Mouse (Mus musculus) thymus, postnatal 4 days (tissue): ENCODE results near the gene Mttp.

Source experiments
- DNase-seq: peaks from one replicate; pipeline ENCODE4 v3.0.0; 2021

Gene Mttp

DNA sequence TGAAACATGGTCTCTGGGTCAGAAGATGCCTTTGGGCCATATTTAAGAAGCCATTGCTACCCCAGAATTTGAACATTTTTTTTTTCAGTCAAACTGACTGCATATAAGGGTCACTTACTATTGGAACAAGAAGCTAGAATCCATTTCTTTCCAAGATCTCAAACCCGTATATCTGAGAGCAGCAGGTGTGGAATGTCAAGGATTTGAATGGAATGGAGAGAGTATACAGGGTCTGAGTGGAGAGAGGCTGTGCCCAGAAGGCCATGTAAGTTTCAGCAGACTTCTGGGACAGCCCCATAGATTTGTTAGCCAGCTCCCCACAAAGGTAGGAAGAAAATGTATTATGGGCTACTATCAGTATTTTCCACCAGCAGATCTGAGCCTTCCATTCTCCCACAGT lies 66.1 kb downstream of the Mttp start:
- DNase-seq: no peak

DNA sequence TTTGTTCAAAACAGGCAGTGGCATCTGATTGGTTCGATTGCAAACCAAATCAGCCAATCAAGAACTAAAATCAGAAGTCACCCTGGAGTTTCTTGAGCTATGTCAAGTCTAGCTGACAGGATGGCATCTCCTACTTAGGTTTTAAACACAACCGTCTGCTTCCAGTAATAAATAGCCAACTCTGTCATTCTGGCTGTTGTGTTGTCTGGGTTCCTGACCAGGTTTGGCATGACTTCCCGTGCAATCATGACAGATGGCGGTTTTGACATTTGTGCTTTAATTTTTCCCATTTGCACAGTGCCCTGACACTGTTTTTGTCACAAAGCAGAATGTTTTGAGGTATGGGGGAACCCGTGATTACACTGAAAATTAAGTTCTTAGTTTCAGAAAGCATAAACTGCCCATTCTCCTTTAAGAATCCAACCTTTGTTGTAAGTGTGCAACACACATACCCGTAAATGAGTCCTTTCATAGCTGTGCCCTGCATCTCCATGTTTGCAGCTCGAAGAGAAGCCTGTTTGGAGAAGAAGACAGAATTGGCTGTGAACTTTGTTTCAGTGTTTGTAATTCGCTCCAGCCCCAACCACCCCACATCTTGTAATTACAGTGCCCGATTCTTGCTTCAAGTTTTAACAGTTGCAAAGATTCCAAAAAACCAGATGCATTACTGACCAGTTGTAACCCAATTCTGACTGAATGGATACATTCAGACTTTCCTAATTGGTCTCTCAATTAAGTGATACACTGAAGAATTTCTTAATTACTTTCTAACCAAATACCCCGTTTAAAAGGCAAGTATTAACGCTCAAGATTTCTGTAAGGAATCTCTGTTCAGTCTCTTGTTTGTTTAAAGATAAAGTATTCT lies 67.1 kb downstream of the Mttp start:
- no peak for DNase-seq

DNA sequence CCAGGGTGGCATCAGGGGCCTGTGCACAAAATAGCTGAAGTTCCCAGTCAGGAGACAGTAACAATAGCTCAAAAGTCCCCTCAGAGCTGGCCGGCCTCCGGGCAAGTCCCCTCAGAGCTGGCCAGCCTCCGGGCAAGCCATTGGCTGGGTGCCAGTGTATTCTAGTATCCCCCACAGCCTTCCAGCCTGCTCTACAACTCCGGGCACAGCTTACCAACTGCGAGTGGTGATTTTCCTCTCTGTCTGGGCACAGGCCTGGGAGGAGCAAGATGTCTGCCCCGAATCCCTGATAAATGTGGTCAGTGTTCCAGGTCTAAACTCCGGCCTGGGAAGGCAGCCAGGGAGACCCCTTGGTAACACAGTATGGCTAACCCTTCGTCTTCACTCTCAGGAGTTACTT lies 69.6 kb downstream of the Mttp start:
- no peak for DNase-seq

DNA sequence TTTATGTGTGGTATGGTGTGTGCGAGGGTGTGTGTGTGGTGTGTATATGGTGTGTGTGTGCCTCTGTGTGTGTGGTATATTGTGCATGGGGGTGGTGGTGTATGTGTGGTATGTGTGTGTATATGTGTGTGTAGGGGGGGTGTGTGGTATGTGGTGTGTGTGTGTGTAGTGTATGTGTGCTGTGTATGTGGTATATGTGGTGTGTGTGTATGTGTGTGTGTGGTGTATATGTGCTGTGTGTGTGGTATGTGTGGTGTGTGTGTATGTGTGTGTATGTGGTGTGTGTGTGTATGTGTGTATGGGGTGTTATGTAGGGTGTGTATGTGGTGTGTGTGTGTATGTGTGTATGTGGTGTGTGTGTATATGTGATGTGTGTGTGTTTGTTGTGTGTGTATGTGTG lies 70.6 kb downstream of the Mttp start:
- DNase-seq: no peak

DNA sequence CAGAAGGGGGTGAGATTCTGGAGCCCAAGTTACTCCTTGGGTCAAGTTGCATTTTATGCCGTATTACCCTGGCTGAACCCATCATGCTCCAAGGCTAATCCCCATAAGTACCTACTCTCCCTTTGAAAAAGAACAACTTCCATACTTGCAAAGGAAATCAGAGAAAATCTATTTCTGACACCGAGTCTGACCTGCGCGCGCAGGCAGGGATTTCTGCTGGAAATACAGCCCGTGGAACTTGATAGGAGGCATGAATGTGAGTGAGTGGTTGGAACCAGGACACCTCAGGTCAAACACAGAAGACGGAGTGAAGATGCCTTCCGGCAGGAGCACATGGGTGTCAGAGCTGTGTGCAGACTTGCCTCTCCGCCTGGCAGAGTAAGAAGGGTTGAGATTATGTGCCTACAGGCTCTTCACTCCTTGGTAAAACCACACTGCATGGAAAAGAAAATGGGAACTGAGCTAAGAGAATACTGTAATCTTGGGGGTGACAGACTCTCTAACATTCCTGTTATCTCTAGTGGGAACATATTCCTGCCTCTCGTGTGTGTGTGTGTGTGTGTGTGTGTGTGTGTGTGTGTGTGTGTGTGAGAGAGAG lies 73.2 kb downstream of the Mttp start:
- no peak for DNase-seq

DNA sequence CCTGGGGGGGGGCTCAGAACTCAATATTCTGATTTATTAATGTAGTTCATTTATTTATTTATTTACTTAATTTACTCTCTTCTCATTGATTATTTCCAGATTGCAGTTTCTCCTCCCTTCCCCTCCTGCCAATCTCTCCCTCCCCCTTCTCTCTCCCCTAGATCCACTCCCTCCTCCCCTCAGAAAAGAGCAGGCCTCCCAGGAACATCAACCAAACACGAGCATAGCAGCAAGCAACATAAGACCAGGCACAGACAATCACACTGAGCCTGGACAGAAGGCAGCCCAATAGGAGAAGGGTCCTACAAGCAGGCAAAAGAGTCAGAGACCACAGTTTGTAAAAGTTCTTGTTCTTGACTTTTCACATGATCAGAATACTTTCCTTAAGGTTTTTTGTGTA lies 73.8 kb downstream of the Mttp start:
- no peak for DNase-seq

DNA sequence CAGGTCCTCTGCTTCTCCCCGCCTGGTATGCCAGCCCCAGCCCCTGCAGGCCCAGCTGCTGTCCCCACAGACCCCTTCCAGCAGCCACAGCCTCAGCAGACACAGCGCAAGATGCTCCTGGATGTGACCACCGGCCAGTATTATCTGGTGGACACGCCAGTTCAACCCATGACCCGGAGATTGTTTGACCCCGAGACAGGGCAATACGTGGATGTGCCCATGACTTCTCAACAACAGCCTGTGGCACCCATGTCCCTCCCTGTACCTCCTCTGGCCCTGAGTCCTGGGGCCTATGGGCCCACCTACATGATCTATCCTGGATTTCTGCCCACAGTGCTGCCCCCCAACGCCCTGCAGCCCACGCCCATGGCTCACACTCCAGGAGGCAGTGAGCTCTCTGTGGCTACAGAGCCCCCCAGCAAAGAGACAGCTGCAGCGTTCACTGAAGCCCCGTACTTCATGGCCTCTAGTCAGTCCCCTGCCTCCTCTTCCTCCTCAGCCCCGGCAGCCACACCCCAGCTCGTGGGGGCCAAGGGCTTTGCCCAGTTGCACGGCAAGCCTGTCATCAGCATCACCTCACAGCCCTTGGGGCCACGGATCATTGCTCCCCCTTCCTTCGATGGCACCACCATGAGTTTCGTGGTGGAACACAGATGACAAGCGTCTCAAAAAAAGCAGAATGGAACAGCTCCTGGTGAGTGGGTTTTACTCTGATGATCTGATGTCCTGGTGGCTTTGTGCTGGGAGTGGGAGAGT lies 74.8 kb downstream of the Mttp start:
- no peak for DNase-seq

DNA sequence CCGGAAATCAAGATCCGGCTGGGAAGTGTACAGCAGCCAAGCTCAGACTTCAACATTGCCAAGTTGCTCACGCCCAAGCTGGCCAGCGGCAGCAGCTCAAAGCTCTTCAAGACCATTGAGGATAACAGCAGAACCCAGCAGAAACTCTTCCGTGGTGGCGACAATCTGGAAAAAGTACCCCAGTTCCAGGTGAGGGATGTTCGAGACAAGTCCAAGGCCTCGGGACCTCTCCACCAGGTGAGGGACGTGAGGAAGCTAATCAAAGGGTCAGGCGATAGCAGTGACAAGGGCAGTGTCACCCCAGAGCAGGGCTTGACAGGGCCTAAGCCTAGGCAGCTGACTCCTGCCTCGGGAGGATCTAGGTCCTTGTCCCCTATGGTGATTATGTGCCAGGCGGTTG lies 76.7 kb downstream of the Mttp start:
- DNase-seq: no peak

DNA sequence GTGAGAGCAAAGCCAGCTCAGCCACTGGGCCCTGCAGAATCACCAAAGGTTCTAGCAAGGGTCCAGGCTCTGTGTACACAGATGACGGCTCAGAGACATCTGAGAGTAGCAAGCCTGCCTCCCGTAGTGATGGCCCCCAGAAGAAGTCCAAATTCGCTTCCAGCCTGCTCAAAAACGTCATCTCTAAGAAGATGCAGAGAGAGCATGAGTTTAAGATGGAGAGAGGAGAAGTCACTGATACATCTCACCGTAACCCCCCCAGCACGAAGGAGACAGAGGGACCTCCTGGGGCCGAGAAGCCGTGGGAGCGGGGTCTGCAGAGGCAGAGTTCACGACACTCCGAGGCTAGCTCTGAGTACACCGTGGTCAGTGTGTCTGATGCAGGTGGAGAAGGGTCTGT lies 77.5 kb downstream of the Mttp start, which contains the start of gene Gm5105:
Gm5105 (minus strand) TSS at position 101 of the 400 bp plus-strand sequence.
- DNase-seq: no peak

DNA sequence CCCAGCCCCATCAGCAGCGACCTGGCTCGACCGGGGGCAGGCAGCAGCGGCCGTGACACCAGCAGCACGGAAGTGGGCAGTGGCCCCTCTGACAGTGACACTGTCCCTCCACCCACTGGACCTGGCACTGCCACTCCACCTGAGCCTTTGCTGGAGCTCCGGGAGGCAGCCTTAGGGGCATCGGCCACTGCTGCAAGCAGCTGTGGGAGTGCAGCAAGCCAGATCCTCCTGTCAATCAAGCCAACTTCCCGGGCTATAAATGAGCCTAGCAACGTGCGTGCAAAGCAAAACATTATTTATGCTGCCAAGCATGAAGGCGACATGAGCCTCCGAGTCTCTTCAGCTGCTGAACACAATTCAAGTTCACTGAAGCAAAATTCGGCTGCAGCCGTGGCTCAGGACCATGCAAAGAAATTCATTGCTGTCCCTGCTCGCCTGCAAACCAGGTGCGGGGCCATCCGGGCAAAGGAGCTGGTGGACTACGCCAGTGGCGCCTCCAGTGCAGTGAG lies 78.4 kb downstream of the Mttp start:
- no peak for DNase-seq

DNA sequence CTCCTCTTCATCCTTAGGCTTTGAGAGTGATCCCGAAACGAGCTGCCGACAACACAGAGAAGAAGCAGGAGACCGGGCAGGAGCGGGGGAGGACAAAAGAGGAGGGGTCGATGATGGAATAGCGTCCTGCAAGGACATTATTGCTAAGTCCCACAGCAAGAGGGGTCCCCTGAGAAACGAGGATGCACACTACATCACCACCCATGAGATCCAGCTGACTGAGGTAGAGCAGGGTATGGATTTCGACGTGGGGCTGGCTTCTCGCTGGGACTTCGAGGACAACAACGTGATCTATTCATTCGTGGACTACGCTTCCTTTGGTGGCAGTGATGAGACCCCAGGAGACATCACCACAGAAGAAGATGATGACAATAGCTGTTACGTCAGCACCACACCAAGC lies 78.8 kb downstream of the Mttp start:
- no peak for DNase-seq

DNA sequence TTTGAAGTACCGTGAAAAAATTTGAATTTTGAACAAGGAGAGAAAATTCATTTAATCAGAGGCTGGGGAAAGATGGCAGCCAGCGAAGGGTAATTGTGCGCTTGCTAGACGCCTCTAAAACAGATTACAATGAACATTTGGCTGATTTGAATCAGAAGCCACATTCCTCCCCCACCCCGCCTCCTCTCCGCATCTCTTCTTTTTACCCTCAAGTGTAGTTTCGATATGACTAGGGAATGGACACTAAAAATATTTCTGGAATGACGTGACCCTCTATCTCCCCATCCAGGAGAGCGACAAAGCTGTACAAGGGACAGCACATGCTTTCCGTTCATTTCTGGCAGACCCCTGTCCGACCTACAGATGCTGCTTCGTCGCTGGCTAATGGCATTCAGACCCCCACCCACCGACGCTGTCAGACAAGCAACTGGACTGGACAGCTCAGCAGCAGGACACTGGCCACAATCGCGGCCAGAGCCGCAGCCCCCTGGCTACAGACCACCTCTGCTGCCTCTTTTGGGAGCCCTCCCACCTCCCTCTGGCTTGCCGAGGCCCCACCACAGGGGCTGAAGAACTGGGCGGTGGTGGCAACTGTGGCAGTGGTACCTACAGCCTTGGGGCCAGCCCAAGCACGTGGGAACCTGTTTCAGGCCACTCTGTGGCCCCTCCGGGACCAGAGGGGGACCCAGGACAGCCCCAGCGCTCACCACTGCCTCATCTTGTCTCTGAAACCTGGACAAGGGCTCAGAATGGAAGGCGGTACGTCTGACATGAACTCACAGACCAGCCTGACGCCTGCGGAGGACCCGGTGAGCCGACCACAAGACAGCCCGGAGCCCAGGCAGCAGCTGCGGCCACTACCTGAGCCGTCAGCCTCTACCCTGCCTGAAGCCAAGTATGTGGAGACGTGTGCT lies 79.8 kb downstream of the Mttp start, which contains the start of gene 1110002E22Rik:
1110002E22Rik (plus strand) TSS at position 321 of the 914 bp plus-strand sequence.
- DNase-seq: no peak

DNA sequence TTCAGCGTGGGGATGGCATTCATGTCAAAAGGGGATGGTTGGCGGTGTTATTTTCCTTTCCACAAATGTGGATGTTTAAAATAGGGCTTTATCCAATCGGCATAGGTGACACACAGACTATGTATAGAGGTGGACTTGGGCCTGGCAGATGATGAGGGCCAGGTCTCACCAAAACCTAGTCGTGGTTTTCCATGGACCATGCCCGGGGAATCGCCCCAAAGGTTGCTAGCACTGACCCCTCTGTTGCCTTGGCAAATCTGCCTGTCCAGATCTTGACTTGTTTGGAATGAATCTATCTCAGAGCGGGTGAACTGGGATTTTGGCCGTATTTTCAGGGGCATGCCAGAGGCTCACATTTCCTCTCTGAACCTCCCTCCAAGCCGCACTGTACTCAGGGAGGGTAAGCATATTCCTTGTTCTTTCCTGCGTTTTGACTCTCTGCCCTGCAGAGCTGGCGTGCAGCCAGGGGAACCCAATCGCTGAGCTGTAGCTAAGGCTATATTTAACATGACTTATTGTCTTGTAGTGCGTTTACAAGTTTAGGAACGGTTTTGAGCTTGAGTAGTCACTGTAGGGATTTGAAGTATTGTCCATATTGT lies 80.9 kb downstream of the Mttp start:
- no peak for DNase-seq

DNA sequence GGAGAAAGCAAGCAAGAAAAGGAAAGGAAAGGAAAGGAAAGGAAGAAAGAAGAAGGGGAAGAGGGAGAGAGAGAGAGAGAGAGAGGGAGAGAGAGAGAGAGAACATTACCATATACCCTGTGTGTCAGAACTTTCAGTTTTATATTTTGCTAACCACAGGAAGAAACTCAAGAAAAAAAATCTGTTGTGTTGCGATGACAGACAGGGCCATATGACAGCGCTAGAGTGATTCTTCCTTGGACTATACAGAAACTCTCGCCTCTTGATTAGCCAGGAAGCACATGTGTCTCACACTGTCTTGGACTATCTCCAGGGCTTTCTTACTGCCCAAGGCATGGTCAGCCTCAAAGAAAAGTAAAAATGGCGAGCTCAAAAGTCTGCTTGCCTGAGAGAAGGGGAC lies 82.1 kb downstream of the Mttp start:
- no peak for DNase-seq

DNA sequence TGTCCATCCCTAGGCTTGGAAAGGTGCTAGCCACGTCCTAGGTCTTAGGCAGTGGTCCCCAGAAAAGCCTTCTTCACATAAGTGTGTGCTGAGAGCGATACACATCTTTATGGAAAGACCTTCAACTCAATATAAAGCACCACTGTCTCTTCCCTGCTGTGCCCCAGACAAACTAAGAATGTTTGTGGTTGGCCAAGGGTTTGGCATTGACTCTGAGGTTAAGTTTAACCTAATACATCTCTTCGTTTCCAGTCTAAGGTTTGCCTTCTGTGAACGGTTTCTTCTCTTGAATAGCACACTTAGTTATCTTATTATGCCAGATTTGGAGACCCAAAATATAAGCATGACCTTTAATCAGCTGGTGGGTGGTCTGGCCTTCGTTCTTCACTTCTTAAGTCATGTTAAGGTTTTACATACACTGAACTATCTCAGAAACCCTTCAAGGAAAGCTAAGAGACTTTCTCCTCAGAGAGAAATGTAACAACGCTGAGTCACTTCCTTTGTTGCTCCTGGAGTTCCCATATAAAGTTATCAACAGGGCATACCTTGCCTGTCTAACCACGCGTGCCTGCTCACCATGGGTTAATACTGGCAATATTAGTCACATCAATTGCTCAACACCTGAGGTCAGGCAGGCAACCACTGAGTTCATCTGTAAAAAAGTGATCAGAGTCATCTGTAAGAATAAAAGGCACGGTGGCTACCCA lies 83.4 kb downstream of the Mttp start:
- DNase-seq: no peak

DNA sequence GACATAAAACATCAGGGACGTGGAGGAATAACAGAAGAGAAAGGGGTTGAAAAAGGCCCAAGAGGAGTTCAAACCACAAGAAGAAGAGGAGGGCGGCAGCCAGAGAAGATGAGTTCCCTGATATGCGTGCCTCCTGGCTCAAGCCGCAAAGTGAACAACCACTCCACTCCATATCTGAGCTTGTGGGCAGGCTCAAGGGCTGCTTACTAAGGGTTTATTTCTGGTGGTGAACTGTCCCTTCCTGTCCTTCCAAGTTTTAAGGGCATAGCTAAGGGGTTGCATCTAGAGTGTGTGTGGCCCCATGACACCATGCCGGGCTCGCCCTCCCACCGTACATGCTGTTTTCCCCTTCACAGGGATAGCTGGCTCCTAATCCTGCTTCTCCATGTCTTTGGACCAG lies 84.3 kb downstream of the Mttp start:
- no peak for DNase-seq

DNA sequence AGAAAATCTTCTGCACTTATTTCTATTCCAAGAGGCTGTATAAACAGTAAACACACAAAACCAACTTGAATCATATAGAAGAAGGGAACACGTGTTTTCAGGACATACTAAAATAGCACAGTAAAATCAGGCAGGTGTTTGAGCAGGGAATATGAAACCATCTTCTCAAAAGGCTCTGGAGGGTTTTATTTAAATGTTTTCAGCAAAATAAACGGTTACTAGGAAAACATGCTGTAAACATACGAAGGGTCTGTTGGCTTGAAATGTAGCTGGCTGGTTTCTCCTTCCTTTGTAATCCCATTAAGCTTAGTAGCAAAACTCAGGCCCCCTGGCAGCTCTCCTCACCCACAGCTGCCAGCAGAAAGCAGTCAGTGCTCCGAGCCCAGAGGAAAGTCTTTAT lies 86.5 kb downstream of the Mttp start:
- DNase-seq: no peak

DNA sequence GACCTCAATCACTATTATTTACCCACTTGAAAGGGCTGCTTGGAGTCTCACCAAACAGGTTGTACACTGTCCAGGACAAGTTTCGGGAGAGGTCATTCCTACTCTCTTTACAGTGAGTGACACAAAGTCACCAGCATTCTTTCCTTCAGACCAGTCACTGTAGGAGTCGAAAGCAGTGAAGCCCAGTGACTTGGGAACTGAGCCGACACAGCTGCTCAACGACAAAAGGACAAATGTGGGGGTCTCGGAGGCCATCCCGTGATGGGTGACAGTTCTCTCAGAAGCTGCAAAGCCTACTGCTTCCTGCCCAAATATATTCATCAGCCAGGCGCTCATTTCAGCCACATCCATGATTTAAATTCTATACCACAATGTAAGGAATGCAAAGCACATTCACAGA lies 87.8 kb downstream of the Mttp start:
- no peak for DNase-seq

DNA sequence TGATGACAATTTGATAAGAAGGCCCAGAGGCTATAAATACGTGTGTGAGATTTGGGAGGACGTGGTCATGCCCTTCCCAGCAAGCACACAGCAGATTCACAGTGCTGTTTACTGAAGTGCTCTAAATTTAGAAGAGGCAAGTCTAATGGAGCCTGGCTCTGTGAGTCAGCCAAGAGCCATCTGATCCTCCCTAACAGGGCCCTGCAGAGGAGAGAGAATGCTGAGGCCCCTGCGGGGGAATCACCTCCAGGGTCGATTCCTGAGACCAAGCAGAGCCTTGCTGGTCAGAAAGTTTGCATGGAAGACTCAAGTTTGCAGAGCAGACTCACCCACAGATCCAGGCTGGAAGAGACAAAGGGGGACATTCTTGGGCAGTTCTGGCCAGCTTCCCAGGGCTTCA lies 90.8 kb downstream of the Mttp start:
- no peak for DNase-seq

DNA sequence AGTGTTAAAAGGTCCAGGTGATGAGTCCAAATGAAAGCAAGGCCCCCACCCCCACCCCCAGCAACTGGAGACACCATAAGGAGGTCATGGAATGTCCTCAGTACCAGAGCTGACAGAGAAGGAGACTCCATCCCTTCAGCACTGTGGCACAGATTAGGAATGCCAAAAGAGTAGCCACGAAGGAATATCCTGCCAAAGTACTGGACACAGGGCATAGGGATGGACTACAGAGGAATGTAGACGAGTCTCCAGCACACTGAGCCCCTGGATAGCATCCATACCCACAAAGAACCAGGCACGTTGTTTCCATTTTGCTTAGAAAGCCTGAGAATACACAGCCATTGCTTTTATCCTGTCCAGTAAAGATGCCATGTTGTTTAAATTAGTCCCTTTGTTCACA lies 93.3 kb downstream of the Mttp start:
- DNase-seq: no peak

DNA sequence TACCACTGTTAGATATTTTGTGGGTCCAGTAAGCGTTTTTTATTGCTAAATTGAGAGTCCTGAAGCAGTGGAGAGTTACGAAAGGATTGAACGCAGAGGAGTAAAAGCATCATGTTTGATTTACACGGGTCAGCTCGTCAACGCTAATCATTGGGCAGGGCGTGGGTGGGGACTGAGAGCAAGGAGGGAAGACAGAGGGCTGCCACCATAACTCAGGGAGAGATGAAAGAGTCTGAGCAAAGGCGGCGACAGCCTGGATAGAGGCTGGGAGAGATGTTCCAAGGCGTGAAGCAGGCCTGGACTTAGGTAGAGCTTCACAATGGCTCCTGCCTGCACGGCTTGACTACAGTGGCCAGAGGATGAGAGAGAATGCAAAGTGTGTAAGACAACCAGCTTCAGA lies 94.0 kb downstream of the Mttp start:
- no peak for DNase-seq
